Mouse (Mus musculus) forelimb bud, embryonic 11.5 days (tissue): Measurements from ENCODE around the gene Srrm3.

ENCODE experiments used
- DNase-seq: peaks from one replicate; pipeline ENCODE4 v3.0.0-alpha.2; 2012; ENCODE audit warnings: low read depth, low spot score

Srrm3 gene

DNA sequence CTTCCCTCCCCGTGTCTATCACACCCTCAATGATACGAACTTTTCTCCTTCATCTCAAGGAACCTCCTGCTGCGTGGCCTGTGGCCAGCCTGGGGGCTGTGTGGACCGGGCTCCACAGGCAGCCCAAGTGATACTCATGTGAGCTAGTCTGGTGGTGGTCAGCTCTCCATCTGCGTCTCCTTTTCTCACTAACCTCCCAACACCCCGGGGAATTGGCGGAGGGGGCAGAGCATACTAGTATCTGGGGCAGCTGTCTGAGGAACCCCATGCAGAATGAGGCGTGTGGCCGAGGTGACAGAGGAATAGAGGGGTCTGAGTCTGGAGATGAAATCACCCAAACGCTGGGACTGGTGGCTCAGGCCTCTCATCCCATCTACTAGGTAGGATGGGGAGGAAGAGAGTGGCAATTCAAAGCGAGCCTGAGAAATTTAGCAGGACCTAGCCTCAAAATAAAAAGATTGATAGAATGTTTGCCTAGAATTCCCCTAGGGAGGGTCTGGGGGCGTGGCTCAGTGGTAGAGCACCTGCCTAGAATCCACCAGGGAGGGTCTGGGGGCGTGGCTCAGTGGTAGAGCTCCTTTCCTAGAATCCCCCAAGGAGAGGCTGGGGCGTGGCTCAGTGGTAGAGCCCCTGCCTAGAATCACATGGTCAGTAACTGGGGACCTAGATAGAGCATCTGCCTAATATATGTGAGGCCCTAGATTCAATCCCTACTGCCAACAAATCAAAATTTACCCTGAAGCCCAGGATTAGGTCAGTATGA lies 63.2 kb downstream of the Srrm3 start:
- DNase-seq: no peak

GRCm38 (mm10) chr5:135870505-135870904 lies 63.8 kb downstream of the Srrm3 start:
- DNase-seq: no peak

GRCm38 (mm10) chr5:135872996-135873395 lies 66.3 kb downstream of the Srrm3 start:
- DNase-seq: no peak

- no peak for DNase-seq
Measured at GRCm38 (mm10) chr5:135873753-135874152, 67.1 kb downstream of the Srrm3 start.

GRCm38 (mm10) chr5:135877180-135877579 lies 70.5 kb downstream of the Srrm3 start:
- peak; percentile 71 for DNase-seq

DNA sequence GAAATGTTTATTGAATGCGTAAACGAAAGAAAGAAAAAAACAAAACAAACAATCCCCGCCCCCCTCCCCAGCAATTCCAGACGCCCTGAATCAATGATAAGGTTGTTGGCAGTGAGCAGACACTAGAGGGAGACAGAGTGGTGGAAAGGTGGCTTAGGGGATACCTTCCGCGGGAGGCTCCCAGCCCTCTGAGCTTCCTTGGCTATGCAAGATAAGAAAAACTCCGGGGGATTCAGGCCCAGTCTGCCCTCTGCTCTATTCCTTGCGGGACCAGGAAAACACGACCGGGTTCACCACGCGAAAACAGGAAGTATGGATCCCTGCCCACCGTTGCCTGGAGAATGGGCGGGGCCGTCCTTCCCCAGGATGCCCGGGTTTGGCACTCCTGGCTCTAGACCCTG lies 71.1 kb downstream of the Srrm3 start:
- peak; percentile 72 for DNase-seq

GRCm38 (mm10) chr5:135879449-135880158 lies 72.9 kb downstream of the Srrm3 start:
- DNase-seq: no peak

DNA sequence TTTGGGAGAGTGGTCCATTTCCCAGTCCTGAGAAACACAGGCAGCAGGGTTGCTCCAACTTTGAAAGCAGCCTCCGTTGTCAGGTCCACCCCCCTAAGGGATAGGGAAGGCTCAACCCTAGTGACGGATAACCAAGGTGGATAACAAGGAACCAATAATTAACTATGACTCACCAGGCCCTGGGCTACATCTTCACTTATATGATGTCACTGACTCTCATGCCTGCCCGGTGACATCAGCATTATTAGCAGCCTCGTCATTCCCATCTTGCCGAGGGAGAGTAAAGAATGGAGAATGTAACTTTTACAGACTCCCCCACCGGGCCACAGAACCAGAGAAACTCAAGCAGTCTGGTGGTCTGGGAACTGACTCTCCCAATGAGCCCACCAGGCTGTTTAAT lies 78.0 kb downstream of the Srrm3 start:
- no peak for DNase-seq

DNA sequence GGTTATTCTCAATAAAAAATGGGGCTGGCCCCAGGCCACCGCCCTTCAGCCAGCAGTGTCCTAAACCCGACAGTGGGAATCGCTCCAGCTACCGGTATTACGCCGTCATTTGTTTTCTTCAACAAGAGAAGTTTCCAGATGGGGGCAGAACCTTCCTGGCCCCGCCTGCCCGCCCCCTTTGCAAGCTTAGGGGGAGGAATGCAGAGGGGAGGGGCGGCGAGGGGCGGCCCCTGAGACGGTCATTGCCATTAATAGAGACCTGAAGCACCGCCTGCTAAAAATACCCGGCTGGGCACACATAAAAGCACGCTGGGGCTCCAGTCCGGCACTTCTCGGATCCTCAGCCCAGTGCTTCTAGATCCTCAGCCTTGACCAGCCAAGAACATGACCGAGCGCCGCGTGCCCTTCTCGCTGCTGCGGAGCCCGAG lies 81.0 kb downstream of the Srrm3 start, which contains the start of gene Hspb1:
TSS of gene Hspb1 (plus strand) at position 245 of the 428 bp plus-strand sequence.
- DNase-seq: peak; percentile 41

DNA sequence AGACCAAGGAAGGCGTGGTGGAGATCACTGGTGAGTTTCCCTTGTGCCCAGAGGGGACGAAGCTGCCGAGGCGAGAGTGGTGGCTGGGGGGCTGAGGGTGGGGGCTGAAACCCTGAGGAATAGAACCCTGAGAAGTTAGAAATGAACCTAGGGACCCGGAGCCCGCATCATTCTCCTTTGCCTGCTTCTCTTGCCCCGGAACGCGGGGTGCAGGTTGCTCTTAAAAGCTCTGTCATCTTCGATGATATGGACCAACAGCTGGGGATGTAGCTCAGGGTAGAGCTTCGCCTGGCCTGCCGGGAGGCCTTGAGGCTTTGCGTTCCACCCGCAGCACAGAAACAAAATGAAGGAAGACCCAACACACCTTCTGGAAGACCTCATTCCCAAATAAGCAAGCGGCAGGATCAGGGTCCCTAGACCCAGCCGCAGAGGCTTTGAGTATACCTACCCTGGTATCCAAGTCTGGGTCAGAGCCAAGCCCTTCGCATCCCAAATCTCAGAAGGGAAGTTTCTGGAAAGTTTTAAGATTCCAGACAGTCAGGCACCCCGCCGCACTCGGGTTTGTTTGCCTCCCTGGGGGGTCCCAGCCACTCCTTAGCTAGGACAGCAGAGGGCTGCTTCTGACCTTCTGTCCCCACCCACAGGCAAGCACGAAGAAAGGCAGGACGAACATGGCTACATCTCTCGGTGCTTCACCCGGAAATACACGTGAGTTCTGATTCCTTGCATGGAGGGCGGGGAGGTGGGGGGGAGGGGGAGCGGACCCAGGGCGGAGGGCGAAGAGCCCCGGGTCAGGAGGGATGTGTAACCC lies 81.9 kb downstream of the Srrm3 start:
- DNase-seq: no peak

DNA sequence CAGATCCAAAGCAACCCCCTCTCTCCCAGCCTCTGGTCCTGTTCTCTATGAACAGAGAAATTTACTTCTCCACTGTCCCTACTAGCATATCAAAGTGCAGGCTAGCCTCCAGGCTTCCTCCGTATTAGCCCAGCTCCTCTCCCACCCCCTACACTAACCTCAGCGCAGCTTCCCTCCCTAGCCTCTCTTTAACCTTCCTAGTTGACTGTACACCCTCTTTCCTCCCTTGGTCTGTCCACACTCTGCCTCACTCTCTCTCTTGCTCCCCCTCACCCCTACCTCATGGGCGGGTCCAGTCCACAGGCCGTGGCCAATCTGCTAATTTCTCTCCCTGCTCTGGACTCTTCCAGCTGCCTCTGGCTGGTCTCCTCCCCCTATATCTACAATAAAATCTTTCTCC lies 83.6 kb downstream of the Srrm3 start:
- no peak for DNase-seq

GRCm38 (mm10) chr5:135890920-135891319 lies 84.2 kb downstream of the Srrm3 start:
- no peak for DNase-seq

DNA sequence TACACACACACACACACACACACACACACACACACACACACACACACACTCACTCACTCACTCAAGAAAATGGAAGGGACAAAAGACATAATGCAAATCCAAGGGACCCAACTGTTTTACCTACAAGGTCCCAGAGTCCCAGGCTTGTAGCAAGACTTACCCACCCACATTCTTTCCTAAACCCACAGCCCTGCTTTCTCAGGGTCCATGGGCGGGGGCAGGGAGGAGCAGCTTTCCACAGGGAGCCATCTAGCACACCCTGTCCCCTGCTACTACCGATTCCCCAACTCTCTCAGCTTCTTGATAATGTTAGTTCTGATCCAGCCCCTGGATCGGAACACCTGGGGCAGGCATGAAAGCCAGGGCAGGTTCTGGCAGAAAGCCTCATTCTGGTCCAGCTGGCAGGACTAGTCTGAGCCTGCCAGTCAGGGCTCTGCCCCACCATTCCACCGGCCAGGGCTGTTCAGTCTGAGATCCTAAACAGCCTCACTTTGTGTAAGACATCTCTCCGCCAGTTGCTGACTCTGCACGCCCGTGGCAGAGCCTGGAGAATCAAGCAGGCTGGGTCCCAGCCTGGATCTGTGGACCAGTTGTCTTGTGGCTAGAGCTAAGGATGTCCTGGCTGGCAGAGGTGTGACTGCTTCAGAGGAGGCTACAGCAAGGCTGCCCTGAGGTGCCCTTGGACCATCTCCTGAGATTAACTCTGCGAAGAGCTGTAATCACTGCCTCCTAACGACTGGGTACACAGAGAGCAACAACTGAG lies 86.1 kb downstream of the Srrm3 start:
- DNase-seq: no peak

DNA sequence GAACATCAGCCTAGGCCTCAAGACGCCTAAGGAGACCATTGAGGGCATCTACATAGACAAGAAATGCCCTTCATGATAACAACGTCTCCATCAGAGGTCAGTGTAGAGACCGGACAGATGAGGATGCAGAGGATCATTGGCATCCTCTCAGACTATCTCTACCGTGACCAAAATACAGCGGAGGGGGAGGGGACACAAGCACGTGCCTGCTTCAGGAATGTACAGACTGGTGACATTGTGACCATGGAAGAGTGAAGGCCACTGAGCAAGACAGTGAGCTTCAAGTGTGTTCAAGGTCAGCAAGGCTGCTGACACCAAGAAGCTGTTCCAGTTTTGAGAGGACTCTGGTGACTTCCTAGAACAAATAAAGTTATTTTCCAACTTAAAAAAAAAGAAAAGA lies 88.3 kb downstream of the Srrm3 start:
- no peak for DNase-seq

GRCm38 (mm10) chr5:135898028-135898427 lies 91.3 kb downstream of the Srrm3 start:
- DNase-seq: peak; percentile 54

- DNase-seq: no peak
Measured at GRCm38 (mm10) chr5:135898995-135899394, 92.3 kb downstream of the Srrm3 start.

DNA sequence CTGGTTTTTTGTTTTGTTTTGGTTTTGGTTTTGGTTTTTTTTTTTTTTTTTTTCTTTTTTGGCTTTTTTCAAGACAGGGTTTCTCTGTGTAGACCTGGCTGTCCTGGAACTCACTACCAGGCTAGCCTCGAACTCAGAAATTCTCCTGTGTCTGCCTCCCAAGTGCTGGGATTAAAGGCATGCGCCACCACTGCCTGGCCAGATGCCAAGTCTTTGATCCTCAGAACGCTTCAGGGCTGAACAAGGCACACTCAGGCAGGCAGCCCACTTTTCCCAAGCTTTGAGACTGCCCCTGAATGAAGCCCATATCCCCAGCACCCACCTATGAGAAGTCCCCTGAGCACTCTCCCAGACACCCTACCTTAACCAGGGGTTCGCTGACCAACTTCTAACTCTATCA lies 93.1 kb downstream of the Srrm3 start:
- DNase-seq: no peak

DNA sequence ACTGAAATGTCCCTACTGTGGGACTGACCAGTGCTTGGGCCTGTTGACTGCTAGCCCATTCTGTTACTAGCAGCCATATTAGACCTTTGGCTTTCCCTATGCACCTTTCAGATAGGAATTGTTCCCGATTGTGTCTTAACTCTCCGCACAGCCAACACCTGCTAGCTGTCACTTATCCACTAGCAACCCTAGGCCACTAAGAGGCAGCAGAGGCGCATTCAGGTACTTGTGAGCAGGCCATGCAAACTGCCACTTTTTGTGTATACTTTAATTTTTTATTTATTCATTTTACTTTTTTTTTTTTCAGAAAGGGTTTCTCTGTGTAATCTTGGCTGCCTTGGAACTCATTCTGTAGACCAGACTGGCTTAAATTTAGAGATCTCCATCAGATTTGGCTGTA lies 94.0 kb downstream of the Srrm3 start:
- DNase-seq: no peak

DNA sequence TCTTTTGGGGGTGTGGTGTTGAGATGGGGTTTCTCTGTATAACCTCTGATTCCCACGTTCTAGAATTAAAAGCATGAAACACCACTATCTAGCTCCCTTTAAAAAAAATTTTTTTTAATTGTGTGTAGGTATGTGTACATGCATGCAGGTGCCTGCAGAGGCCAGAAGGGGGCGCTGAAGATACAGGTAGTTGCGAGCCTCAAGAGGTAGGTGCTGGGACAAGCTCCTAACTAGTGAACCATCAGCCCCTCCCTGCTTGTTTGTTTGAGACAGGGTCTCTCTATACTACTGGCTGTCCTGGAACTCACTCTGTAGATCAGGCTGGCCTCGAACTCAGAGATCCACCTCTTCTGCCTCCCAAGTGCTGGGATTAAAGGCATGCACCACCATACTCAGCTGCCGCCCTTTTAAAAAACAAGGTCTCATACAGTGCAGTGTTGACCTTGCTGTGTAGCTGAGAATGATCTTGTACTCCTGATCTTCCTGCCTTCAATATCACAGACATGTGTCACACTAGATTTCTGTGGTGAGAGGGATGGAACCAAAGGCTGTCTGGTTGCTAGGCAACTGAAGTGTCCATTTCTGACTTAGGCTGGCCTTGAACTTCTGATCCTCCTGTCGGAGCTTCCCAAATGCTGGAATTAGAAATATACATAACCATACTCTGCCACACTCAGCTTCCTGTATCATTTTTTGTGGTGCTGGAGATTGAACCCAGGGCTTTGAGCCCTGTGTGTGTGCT lies 94.8 kb downstream of the Srrm3 start:
- no peak for DNase-seq

- DNase-seq: no peak
Measured at GRCm38 (mm10) chr5:135903058-135903457, 96.4 kb downstream of the Srrm3 start.
